Mouse (Mus musculus) lung, embryonic 15.5 days (tissue): ENCODE measurements around the gene Iqgap1. TPM values are rescaled to one million over a fixed set of nuclear protein-coding genes. Genes with fewer than 3 reads are reported as not detected.

ENCODE experiments used
- ATAC-seq: fragments of 200-750 bp; cut with Nextera tagmentation; 2 replicates; pipeline ENCODE4 v1.8.0; 2017; ENCODE audit warnings: moderate number of reproducible peaks, borderline replicate concordance; ENCODE audit not compliant: low FRiP score, low TSS enrichment; ENCODE audit errors: extremely low read depth
- H3K27ac ChIP-seq: fragments of 300-500 bp; sonication (generic); 2 replicates; pipeline ENCODE4 v1.5.1; 2015; ENCODE audit warnings: moderate library complexity, mild to moderate bottlenecking, inconsistent platforms
- H3K27me3 ChIP-seq: fragments of 300-500 bp; sonication (generic); 2 replicates; pipeline ENCODE4 v1.6.1; 2015; ENCODE audit warnings: inconsistent platforms
- H3K36me3 ChIP-seq: fragments of 300-500 bp; sonication (generic); 2 replicates; pipeline ENCODE4 v1.6.1; 2015; ENCODE audit warnings: inconsistent platforms
- H3K4me1 ChIP-seq: fragments of 300-500 bp; sonication (generic); 2 replicates; pipeline ENCODE4 v1.6.1; 2015; ENCODE audit warnings: inconsistent platforms
- H3K4me2 ChIP-seq: fragments of 300-500 bp; sonication (generic); 2 replicates; pipeline ENCODE4 v1.6.1; 2015; ENCODE audit warnings: inconsistent platforms, mild to moderate bottlenecking, moderate library complexity
- H3K4me3 ChIP-seq: fragments of 300-500 bp; sonication (generic); 2 replicates; pipeline ENCODE4 v1.5.1; 2015; ENCODE audit warnings: mild to moderate bottlenecking, inconsistent platforms
- H3K9ac ChIP-seq: fragments of 300-500 bp; sonication (generic); 2 replicates; pipeline ENCODE4 v1.6.1; 2015; ENCODE audit warnings: inconsistent platforms
- H3K9me3 ChIP-seq: fragments of 300-500 bp; sonication (generic); 2 replicates; pipeline ENCODE4 v1.6.1; 2016; ENCODE audit warnings: inconsistent platforms
- WGBS: fragments of 180-500 bp; shearing (Covaris S2); methylation state at CpG from one replicate; pipeline ENCODE4 v1.1.7; 2015; 5-methylcytosine and 5-hydroxymethylcytosine counted together
- polyA plus RNA-seq: library from polyadenylated mRNA; unstranded; fragments of >200 nt; fragmentation: Nextera tagmentation; extraction: Ambion mirVana; gene quantifications from 2 replicates; pipeline ENCODE4 v1.2.1, GENCODE M21; 2015

Iqgap1 gene
- polyA plus RNA-seq, 1 experiment from 2014 or later, result 115 TPM

GRCm38 (mm10) chr7:80828146-80828860, 2.5 kb upstream of the Iqgap1 start:
- H3K4me2 ChIP-seq, result no peak overlapping the region
- no peaks in the 10 kb centered on the region for H3K27me3 ChIP-seq
- H3K9me3 ChIP-seq, result no peaks in the 10 kb centered on the region
- 64% methylated on average over 18 of the region's 18 CpGs for WGBS
- H3K4me3 ChIP-seq, result no peak overlapping the region
- peaks cover 32% of the 10 kb centered on the region for H3K4me1 ChIP-seq
- no peak for ATAC-seq
- H3K36me3 ChIP-seq, result no peaks in the 10 kb centered on the region
- no peak overlapping the region for H3K27ac ChIP-seq
- no peak overlapping the region for H3K9ac ChIP-seq

- Histone ChIP-seq H3K4me3 (no peak overlapping the region), H3K27me3 (no peaks in the 10 kb centered on the region), H3K9me3 (no peaks in the 10 kb centered on the region), H3K4me2 (no peak overlapping the region), H3K4me1 (peaks cover 23% of the 10 kb centered on the region), H3K27ac (peak overlapping the region; percentile 80), H3K36me3 (no peaks in the 10 kb centered on the region), H3K9ac (no peak overlapping the region)
- 34% methylated on average over 11 of the region's 11 CpGs for WGBS
- ATAC-seq, result peak; percentile 66; the same call in 1 of the 2 replicates
Observed at GRCm38 (mm10) chr7:80823875-80824682, 1.7 kb downstream of the Iqgap1 start.

GRCm38 (mm10) chr7:80823267-80823666, 2.5 kb downstream of the Iqgap1 start:
- Histone ChIP-seq H3K9ac (no peak overlapping the region), H3K4me1 (peaks cover 20% of the 10 kb centered on the region), H3K27me3 (no peaks in the 10 kb centered on the region), H3K4me3 (no peak overlapping the region), H3K27ac (peak overlapping the region; percentile 80), H3K9me3 (no peaks in the 10 kb centered on the region), H3K36me3 (no peaks in the 10 kb centered on the region), H3K4me2 (no peak overlapping the region)
- no peak for ATAC-seq
- 67% methylated on average over 4 of the region's 4 CpGs for WGBS

GRCm38 (mm10) chr7:80820838-80821237, 4.9 kb downstream of the Iqgap1 start:
- H3K4me2 ChIP-seq, result no peak overlapping the region
- H3K9ac ChIP-seq, result no peak overlapping the region
- H3K4me3 ChIP-seq, result no peak overlapping the region
- 82% methylated on average over 4 of the region's 4 CpGs for WGBS
- H3K36me3 ChIP-seq, result no peaks in the 10 kb centered on the region
- no peaks in the 10 kb centered on the region for H3K9me3 ChIP-seq
- no peaks in the 10 kb centered on the region for H3K27me3 ChIP-seq
- ATAC-seq, result no peak
- H3K27ac ChIP-seq, result no peak overlapping the region
- H3K4me1 ChIP-seq, result peaks cover 18% of the 10 kb centered on the region

- no peak overlapping the region for H3K9ac ChIP-seq
- no peak overlapping the region for H3K4me3 ChIP-seq
- no peaks in the 10 kb centered on the region for H3K27me3 ChIP-seq
- no peak overlapping the region for H3K4me2 ChIP-seq
- H3K36me3 ChIP-seq, result no peaks in the 10 kb centered on the region
- H3K9me3 ChIP-seq, result no peaks in the 10 kb centered on the region
- H3K27ac ChIP-seq, result no peak overlapping the region
- 37% methylated on average over 5 of the region's 5 CpGs for WGBS
- no peaks in the 10 kb centered on the region for H3K4me1 ChIP-seq
- no peak for ATAC-seq
Observed at GRCm38 (mm10) chr7:80816641-80817040, 9.1 kb downstream of the Iqgap1 start.

- H3K9ac ChIP-seq, result no peak overlapping the region
- H3K4me2 ChIP-seq, result no peak overlapping the region
- no peak overlapping the region for H3K4me3 ChIP-seq
- H3K9me3 ChIP-seq, result no peaks in the 10 kb centered on the region
- H3K27me3 ChIP-seq, result no peaks in the 10 kb centered on the region
- H3K4me1 ChIP-seq, result no peaks in the 10 kb centered on the region
- ATAC-seq, result no peak
- H3K36me3 ChIP-seq, result no peaks in the 10 kb centered on the region
- no peak overlapping the region for H3K27ac ChIP-seq
- 82% methylated on average over 4 of the region's 4 CpGs for WGBS
Observed at GRCm38 (mm10) chr7:80813397-80813796, 12.4 kb downstream of the Iqgap1 start.

- H3K4me2 ChIP-seq, result no peak overlapping the region
- WGBS, result 74% methylated on average over 4 of the region's 4 CpGs
- peaks cover 9% of the 10 kb centered on the region for H3K4me1 ChIP-seq
- no peak overlapping the region for H3K9ac ChIP-seq
- H3K27ac ChIP-seq, result no peak overlapping the region
- H3K4me3 ChIP-seq, result no peak overlapping the region
- no peaks in the 10 kb centered on the region for H3K36me3 ChIP-seq
- H3K27me3 ChIP-seq, result no peaks in the 10 kb centered on the region
- H3K9me3 ChIP-seq, result no peaks in the 10 kb centered on the region
- no peak for ATAC-seq
Observed at GRCm38 (mm10) chr7:80806331-80806730, 19.4 kb downstream of the Iqgap1 start.

- peak overlapping the region; percentile 73 for H3K4me2 ChIP-seq
- H3K4me3 ChIP-seq, result peak overlapping the region; percentile 87
- H3K27me3 ChIP-seq, result no peaks in the 10 kb centered on the region
- ATAC-seq, result peak; percentile 97
- H3K9me3 ChIP-seq, result no peaks in the 10 kb centered on the region
- H3K4me1 ChIP-seq, result peaks cover 27% of the 10 kb centered on the region
- WGBS, result under 1% methylated on average over 47 of the region's 47 CpGs
- peaks cover 6% of the 10 kb centered on the region; the same call in 1 of the 2 replicates for H3K36me3 ChIP-seq
- H3K9ac ChIP-seq, result peak overlapping the region; percentile 94
- peak overlapping the region; percentile 95 for H3K27ac ChIP-seq
Observed at GRCm38 (mm10) chr7:80803173-80803872, 22.5 kb downstream of the Iqgap1 start.

GRCm38 (mm10) chr7:80802412-80803160, 23.2 kb downstream of the Iqgap1 start:
- no peaks in the 10 kb centered on the region for H3K27me3 ChIP-seq
- peak overlapping the region; percentile 87 for H3K4me3 ChIP-seq
- H3K36me3 ChIP-seq, result peaks cover 13% of the 10 kb centered on the region
- ATAC-seq, result peak; percentile 81
- peak overlapping the region; percentile 73 for H3K4me2 ChIP-seq
- peak overlapping the region; percentile 94 for H3K9ac ChIP-seq
- WGBS, result under 1% methylated on average over 37 of the region's 37 CpGs
- no peaks in the 10 kb centered on the region for H3K9me3 ChIP-seq
- peak overlapping the region; percentile 95 for H3K27ac ChIP-seq
- peaks cover 34% of the 10 kb centered on the region for H3K4me1 ChIP-seq

- Histone ChIP-seq H3K36me3 (peaks cover 23% of the 10 kb centered on the region), H3K4me1 (peaks cover 48% of the 10 kb centered on the region), H3K27me3 (no peaks in the 10 kb centered on the region), H3K4me3 (no peak overlapping the region), H3K9me3 (no peaks in the 10 kb centered on the region), H3K9ac (no peak overlapping the region), H3K27ac (peak overlapping the region; percentile 90), H3K4me2 (peak overlapping the region; percentile 31; the same call in 1 of the 2 replicates)
- WGBS, result 51% methylated on average over 5 of the region's 5 CpGs
- peak; percentile 12; the same call in 1 of the 2 replicates for ATAC-seq
Observed at GRCm38 (mm10) chr7:80799307-80799706, 26.5 kb downstream of the Iqgap1 start.
